Mouse (Mus musculus) heart, postnatal 0 days (tissue): ENCODE data around the gene Rgs9. TPM values are rescaled to one million over a fixed set of nuclear protein-coding genes. Genes with fewer than 3 reads are reported as not detected.

ENCODE experiments used
- ATAC-seq: fragments of 200-750 bp; cut with Nextera tagmentation; 2 replicates; pipeline ENCODE4 v1.8.0; 2017; ENCODE audit warnings: low read depth, moderate number of reproducible peaks, moderate library complexity; ENCODE audit not compliant: insufficient read depth
- DNase-seq: peaks from one replicate; pipeline ENCODE4 v3.0.0-alpha.2; 2016; ENCODE audit warnings: low spot score
- H3K27ac ChIP-seq: fragments of 300-500 bp; sonication (generic); 2 replicates; pipeline ENCODE4 v1.5.1; 2014; ENCODE audit warnings: low read depth, mild to moderate bottlenecking
- H3K27me3 ChIP-seq: fragments of 300-500 bp; sonication (generic); 2 replicates; pipeline ENCODE4 v1.6.1; 2014; ENCODE audit warnings: low read length, mixed read lengths; ENCODE audit not compliant: control insufficient read depth, insufficient read depth
- H3K36me3 ChIP-seq: fragments of 300-500 bp; sonication (generic); replicated peaks from 2 replicates; pipeline ENCODE4 v1.6.1; 2014; ENCODE audit warnings: low read length, mixed read lengths; ENCODE audit not compliant: control insufficient read depth, insufficient read depth
- H3K4me1 ChIP-seq: fragments of 300-500 bp; sonication (generic); 2 replicates; pipeline ENCODE4 v1.6.1; 2014; ENCODE audit warnings: antibody characterized with exemption; ENCODE audit not compliant: control insufficient read depth, insufficient read depth
- H3K4me2 ChIP-seq: fragments of 300-500 bp; sonication (generic); 2 replicates; pipeline ENCODE4 v1.6.1; 2014; ENCODE audit warnings: low read depth, mild to moderate bottlenecking, low read length, moderate library complexity
- H3K4me3 ChIP-seq: fragments of 300-500 bp; sonication (generic); 2 replicates; pipeline ENCODE4 v1.5.1; 2014; ENCODE audit warnings: low read depth, low read length
- H3K9ac ChIP-seq: fragments of 300-500 bp; sonication (generic); replicated peaks from 2 replicates; pipeline ENCODE4 v1.6.1; 2014; ENCODE audit warnings: low read depth, low read length, mixed read lengths
- H3K9me3 ChIP-seq: fragments of 300-500 bp; sonication (generic); replicated peaks from 2 replicates; pipeline ENCODE4 v1.6.1; 2016; ENCODE audit warnings: low read length; ENCODE audit not compliant: control insufficient read depth
- CTCF ChIP-seq: IDR thresholded peaks from 2 replicates; pipeline ENCODE4 v1.5.1; 2016; ENCODE audit warnings: antibody characterized with exemption, control low read depth, low read depth
- EP300 ChIP-seq: IDR thresholded peaks from 2 replicates; pipeline ENCODE4 v1.6.1; 2016; ENCODE audit warnings: antibody characterized with exemption, low read depth
- WGBS: fragments of 180-500 bp; shearing (Covaris S2); extraction: QIAGEN DNeasy Blood & Tissue Kit; methylation state at CpG from one replicate; pipeline ENCODE4 v1.1.7; 2014; 5-methylcytosine and 5-hydroxymethylcytosine counted together
- polyA plus RNA-seq: library from polyadenylated mRNA; unstranded; fragments of >200 nt; fragmentation: Nextera tagmentation; extraction: Ambion mirVana; gene quantifications from 2 replicates; pipeline ENCODE4 v1.2.1, GENCODE M21; 2015
- total RNA-seq: library from RNA; depleted of rRNA; stranded (reverse); fragments of >200 nt; gene quantifications from 2 replicates; pipeline ENCODE4 v1.2.3, GENCODE M21; 2014; ENCODE audit warnings: low replicate concordance

Gene Rgs9
- total and polyA plus RNA-seq, 2 experiments from 2014 or later: 0.23 to 0.80 TPM

DNA sequence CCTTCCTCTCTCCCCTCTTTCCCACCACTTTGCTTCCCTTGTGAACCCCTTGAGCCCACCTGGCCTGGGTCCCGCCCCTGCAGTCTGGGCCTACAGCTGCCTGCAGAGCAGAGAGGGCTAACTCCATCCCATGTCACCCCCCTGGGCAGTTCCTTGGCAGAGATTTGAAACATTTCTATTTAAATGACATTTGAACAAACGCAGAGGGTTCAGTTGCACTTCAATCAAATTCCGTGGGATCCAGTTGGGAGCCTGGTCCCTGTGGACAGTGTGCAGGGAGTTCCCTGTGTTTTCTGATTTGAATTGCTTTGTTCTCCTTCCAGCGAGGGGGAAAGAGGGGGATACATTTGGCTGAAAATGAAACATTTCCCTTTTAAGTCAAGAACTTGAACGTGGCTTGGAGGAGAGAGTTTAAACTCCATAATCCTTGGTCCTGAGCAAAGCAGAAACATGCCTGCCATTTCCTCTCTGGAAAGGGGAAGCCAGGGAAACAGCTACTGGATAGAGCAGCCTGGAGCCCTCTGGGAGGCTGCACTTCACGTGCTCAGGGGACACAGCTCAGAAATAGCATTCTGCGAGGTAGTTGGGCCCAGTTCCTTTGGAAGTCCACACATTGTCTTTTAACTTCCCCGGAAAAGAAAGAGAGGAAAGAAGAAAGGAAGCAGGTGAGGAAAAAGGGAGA lies 98.2 kb downstream of the Rgs9 start:
- TF ChIP-seq EP300 (no peak), CTCF (no peak)
- ATAC-seq (no peak), DNase-seq (no peak)
- no peaks in the 10 kb centered on the region for H3K27me3 ChIP-seq
- H3K27ac ChIP-seq: no peak overlapping the region
- no peaks in the 10 kb centered on the region for H3K9me3 ChIP-seq
- no peaks in the 10 kb centered on the region for H3K36me3 ChIP-seq
- H3K4me3 ChIP-seq: no peak overlapping the region
- H3K9ac ChIP-seq: no peak overlapping the region
- H3K4me2 ChIP-seq: no peak overlapping the region
- H3K4me1 ChIP-seq: no peaks in the 10 kb centered on the region
- WGBS: 45% methylated on average over 8 of the region's 8 CpGs

- Histone ChIP-seq H3K36me3 (no peaks in the 10 kb centered on the region), H3K27me3 (no peaks in the 10 kb centered on the region), H3K9ac (no peak overlapping the region), H3K9me3 (no peaks in the 10 kb centered on the region), H3K4me1 (no peaks in the 10 kb centered on the region), H3K27ac (no peak overlapping the region), H3K4me2 (no peak overlapping the region), H3K4me3 (no peak overlapping the region)
- ATAC-seq (peak; percentile 39), DNase-seq (peak; percentile 48)
- WGBS: 47% methylated on average over 15 of the region's 15 CpGs
- TF ChIP-seq CTCF: peak; percentile 78
- no peak for TF ChIP-seq EP300
These were observed 105.0 kb downstream of the Rgs9 start for GRCm38 (mm10) chr11:109192673-109193557.

DNA sequence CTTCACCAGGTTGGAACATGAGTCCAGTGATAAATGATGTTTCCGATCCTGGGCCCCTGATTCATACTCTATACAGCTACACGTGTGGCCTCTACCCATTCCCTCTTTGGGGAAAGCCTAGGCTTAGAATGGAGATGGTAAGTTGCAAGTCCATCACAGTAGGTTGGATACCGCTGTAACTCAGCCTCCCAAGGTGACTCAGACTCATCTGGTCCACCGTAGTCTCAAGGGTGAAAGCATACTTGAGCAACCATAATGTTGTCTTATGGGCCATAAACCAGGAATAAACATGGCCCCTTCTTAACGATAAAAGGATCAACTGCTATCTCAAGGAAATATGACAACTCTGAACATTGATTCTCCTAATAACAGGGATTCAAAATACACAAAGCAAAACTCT lies 109.7 kb downstream of the Rgs9 start:
- ATAC-seq (no peak), DNase-seq (no peak)
- WGBS: 90% methylated on average over 5 of the region's 5 CpGs
- Histone ChIP-seq H3K4me3 (no peak overlapping the region), H3K9me3 (no peaks in the 10 kb centered on the region), H3K9ac (no peak overlapping the region), H3K4me1 (no peaks in the 10 kb centered on the region), H3K27ac (no peak overlapping the region), H3K36me3 (no peaks in the 10 kb centered on the region), H3K4me2 (no peak overlapping the region), H3K27me3 (no peaks in the 10 kb centered on the region)
- TF ChIP-seq EP300 (no peak), CTCF (no peak)

DNA sequence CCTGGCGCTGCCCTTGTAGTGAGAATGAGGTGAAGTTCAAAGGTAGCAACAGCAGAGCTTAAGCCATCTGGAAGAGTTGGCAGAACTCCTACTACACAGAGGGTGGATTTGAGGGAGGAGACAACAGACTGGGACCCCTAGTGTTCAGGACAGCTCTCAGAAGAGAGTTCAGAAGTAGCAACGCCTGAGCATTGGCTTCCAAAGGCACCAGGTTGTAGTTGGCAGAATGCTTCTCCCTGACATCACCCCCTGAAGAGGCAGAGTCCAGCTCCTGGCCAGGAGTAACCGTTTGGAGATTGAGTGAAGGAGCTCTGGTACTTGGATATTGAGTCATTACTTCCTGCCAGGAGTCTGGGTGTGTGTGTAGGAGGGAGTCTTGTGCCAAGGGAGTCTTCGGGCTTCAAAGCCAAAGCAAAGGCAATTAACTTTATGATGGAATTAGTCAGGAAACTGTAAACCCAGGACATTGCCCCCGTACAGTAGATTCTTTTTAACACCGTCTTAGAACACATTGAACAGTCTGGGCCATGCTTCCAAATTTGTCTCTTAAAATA lies 110.2 kb downstream of the Rgs9 start:
- no peak for TF ChIP-seq EP300
- no peak for TF ChIP-seq CTCF
- DNase-seq (no peak), ATAC-seq (no peak)

DNA sequence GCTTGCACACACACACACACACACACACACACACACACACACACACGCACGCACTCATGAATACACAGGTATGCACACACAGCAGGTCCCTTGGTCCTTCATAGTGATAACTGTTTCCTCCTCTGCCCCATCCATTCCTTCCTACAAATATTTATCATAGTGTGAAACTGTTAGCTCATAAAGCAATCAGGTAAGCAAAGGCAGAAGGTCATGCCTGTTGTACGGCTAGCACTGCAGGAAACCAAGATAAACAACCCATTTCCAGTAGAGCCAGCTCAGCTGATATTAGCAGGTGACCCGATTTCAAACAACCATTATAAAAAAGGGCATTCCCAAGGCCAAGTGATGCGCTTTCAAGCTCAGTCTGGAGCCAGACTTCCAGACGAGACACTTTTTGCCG lies 116.8 kb downstream of the Rgs9 start:
- DNase-seq (no peak), ATAC-seq (no peak)
- H3K4me3 ChIP-seq: no peak overlapping the region
- 73% methylated on average over 7 of the region's 7 CpGs for WGBS
- no peak overlapping the region for H3K27ac ChIP-seq
- H3K9me3 ChIP-seq: no peaks in the 10 kb centered on the region
- TF ChIP-seq EP300 (no peak), CTCF (no peak)
- H3K9ac ChIP-seq: no peak overlapping the region
- no peaks in the 10 kb centered on the region for H3K4me1 ChIP-seq
- no peaks in the 10 kb centered on the region for H3K36me3 ChIP-seq
- no peak overlapping the region for H3K4me2 ChIP-seq
- 0 out of 2 replicates have a peak, but pooled peaks cover 7% of the 10 kb centered on the region for H3K27me3 ChIP-seq

More for the DNA sequence above, 110.2 kb downstream of the Rgs9 start:
- Histone ChIP-seq H3K27me3 (no peaks in the 10 kb centered on the region), H3K9me3 (no peaks in the 10 kb centered on the region), H3K36me3 (no peaks in the 10 kb centered on the region), H3K4me2 (no peak overlapping the region), H3K4me1 (no peaks in the 10 kb centered on the region), H3K27ac (no peak overlapping the region), H3K9ac (no peak overlapping the region), H3K4me3 (no peak overlapping the region)
- 60% methylated on average over 6 of the region's 6 CpGs for WGBS
